Mouse (Mus musculus) forebrain, embryonic 12.5 days (tissue): ENCODE results near the gene Tmem150c. TPM values are rescaled to one million over a fixed set of nuclear protein-coding genes. Genes with fewer than 3 reads are reported as not detected.
A peak's percentile ranks its signal among the peaks of the same experiment; 100 is the strongest.

Experiments
- ATAC-seq: fragments of 200-750 bp; cut with Nextera tagmentation; 2 replicates; pipeline ENCODE4 v1.8.0; 2017; ENCODE audit warnings: moderate TSS enrichment; ENCODE audit not compliant: low FRiP score
- H3K27ac ChIP-seq: fragments of 300-500 bp; sonication (generic); 2 replicates; pipeline ENCODE4 v1.5.1; 2016; ENCODE audit warnings: mild to moderate bottlenecking
- H3K27me3 ChIP-seq: fragments of 300-500 bp; sonication (generic); 2 replicates; pipeline ENCODE4 v1.6.1; 2016; ENCODE audit warnings: mild to moderate bottlenecking
- H3K36me3 ChIP-seq: fragments of 300-500 bp; sonication (generic); replicated peaks from 2 replicates; pipeline ENCODE4 v1.6.1; 2016; ENCODE audit warnings: mild to moderate bottlenecking
- H3K4me1 ChIP-seq: fragments of 300-500 bp; sonication (generic); 2 replicates; pipeline ENCODE4 v1.6.1; 2016
- H3K4me2 ChIP-seq: fragments of 300-500 bp; sonication (generic); 2 replicates; pipeline ENCODE4 v1.6.1; 2016; ENCODE audit warnings: mild to moderate bottlenecking, moderate library complexity
- H3K4me3 ChIP-seq: fragments of 300-500 bp; sonication (generic); replicated peaks from 2 replicates; pipeline ENCODE4 v1.5.1; 2016; ENCODE audit warnings: mild to moderate bottlenecking
- H3K9ac ChIP-seq: fragments of 300-500 bp; sonication (generic); 2 replicates; pipeline ENCODE4 v1.6.1; 2016; ENCODE audit warnings: mild to moderate bottlenecking
- H3K9me3 ChIP-seq: fragments of 300-500 bp; sonication (generic); 2 replicates; pipeline ENCODE4 v1.6.1; 2016
- WGBS: fragments of 180-500 bp; shearing (Covaris S2); methylation state at CpG from one replicate; pipeline ENCODE4 v1.1.7; 2016; 5-methylcytosine and 5-hydroxymethylcytosine counted together
- polyA plus RNA-seq: library from polyadenylated mRNA; unstranded; fragments of >200 nt; fragmentation: Nextera tagmentation; extraction: Ambion mirVana; gene quantifications from 2 replicates; pipeline ENCODE4 v1.2.1, GENCODE M21; 2016

Gene Tmem150c
- polyA plus RNA-seq, 1 experiment from 2014 or later, result 6.3 TPM

- Histone ChIP-seq H3K27ac (peak overlapping the region; percentile 70), H3K9me3 (no peaks in the 10 kb centered on the region), H3K4me3 (no peak overlapping the region), H3K4me1 (peaks cover 12% of the 10 kb centered on the region), H3K36me3 (peaks cover 35% of the 10 kb centered on the region), H3K4me2 (no peak overlapping the region), H3K9ac (0 out of 2 replicates have a peak overlapping the region, but pooled peaks have one; percentile 25), H3K27me3 (no peaks in the 10 kb centered on the region)
- WGBS, result 42% methylated on average over 6 of the region's 6 CpGs
- peak; percentile 60 for ATAC-seq
Observed at GRCm38 (mm10) chr5:100030069-100030468, 129.5 kb downstream of the Tmem150c start.

Other genes starting within 250 kb of the Tmem150c start
- gene Hnrnpd, start 180.9 kb downstream of the Tmem150c start, polyA plus RNA-seq, result 464 and 515 TPM in 2 replicates
- gene 4930524J08Rik, start 180.7 kb downstream of the Tmem150c start, polyA plus RNA-seq, result 2.3 and 3.0 TPM in 2 replicates
- 284 and 293 TPM in 2 replicates for gene Hnrnpdl, start 120.1 kb downstream of the Tmem150c start, polyA plus RNA-seq
- gene Enoph1, start 119.8 kb downstream of the Tmem150c start, polyA plus RNA-seq, result 43.8 and 45.0 TPM in 2 replicates